Mouse (Mus musculus) G1E (cell line): Measurements from ENCODE around the gene Dnajc27.

ENCODE experiments used
- CTCF ChIP-seq: IDR thresholded peaks from 2 replicates; pipeline ENCODE4 v1.5.1; 2012; ENCODE audit warnings: low read depth, low read length, inconsistent platforms, mixed read lengths
- GATA1 ChIP-seq: IDR thresholded peaks from 2 replicates; pipeline ENCODE4 v1.6.1; 2012; ENCODE audit warnings: borderline replicate concordance, low read length, inconsistent platforms, mixed read lengths
- POLR2AphosphoS5 ChIP-seq: IDR thresholded peaks from 2 replicates; pipeline ENCODE4 v1.6.1; 2012; ENCODE audit warnings: low read depth, low read length, inconsistent platforms; ENCODE audit not compliant: insufficient replicate concordance
- TAL1 ChIP-seq: conservative IDR thresholded peaks from 2 replicates; pipeline ENCODE4 v1.6.1; 2012; ENCODE audit warnings: low read depth, low read length, inconsistent platforms, mixed read lengths

GRCm38 (mm10) chr12:4076383-4076782 lies 6.0 kb upstream of the Dnajc27 start:
- TF ChIP-seq POLR2AphosphoS5 = no peak
- TF ChIP-seq CTCF = no peak
- no peak for TF ChIP-seq TAL1
- no peak for TF ChIP-seq GATA1
